Mouse (Mus musculus): ENCODE data around the gene Stt3a. TPM values are rescaled to one million over a fixed set of nuclear protein-coding genes. Genes with fewer than 3 reads are reported as not detected.

The Stt3a gene
- polyA plus RNA-seq, 1 experiment: 47.4 TPM

DNA sequence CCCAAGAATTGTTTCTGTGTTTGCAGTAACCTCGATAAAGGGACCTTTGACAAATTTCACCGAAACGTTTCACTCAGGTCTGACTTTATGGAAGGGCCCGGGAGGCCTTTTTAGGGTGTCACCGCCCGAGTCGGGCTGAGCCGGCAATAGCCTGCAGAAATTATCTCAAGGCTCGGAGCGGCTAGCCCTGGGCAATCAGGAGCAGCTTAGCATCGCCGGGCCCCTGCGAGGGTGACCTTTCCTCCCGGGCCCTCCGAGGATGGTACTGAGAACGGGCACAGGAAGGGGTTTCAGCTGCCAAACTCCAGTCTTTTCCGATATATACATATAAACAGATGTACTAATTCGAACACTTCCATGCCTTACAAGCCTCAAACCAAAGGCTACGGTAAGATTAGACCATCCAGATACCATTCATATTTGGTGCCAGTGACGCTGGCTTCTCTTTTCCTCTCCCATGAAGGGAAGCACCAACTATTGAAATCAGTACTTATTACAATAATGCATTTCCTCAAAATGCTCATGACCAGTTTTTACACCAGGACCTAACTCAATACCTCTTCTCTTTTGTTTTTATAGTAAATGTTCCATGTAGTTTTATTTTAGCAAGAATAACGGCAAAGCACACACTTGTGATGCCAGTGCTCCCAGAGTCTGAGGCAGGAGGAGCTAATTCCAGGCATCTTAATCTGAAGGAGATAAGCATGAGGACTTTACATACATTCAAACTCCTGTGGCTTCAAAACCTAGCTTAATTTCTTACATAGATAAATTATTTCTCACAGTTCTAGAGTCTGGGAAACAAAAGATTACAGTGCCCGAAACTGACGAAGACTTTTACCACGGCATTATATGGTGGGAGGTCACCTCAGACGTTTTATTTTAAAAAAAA, 923 bp upstream of the Stt3a start:
- WGBS: 11% methylated on average over 25 of the region's 25 CpGs
- Histone ChIP-seq H3K27me3 (ENCODE audit: control insufficient read depth, insufficient read depth, low read length) (no peaks in the 10 kb centered on the region), H3K4me3 (replicated peaks; ENCODE audit: insufficient read depth, low read depth, low read length) (peak overlapping the region; percentile 68), H3K4me1 (ENCODE audit: control insufficient read depth, insufficient read depth, low read length) (no peaks in the 10 kb centered on the region; the same call in 1 of the 2 replicates), H3K27ac (ENCODE audit: insufficient read depth, low read length) (peak overlapping the region; percentile 75)
- TF ChIP-seq CTCF (IDR thresholded peaks at IDR 0.05; ENCODE audit: borderline replicate concordance, insufficient read depth, low read depth, low read length): no peak
- no peak for TF ChIP-seq POLR2A (IDR thresholded peaks at IDR 0.05; ENCODE audit: borderline replicate concordance, insufficient read depth, low read length)
- peak; percentile 5 to 70 for DNase-seq

DNA sequence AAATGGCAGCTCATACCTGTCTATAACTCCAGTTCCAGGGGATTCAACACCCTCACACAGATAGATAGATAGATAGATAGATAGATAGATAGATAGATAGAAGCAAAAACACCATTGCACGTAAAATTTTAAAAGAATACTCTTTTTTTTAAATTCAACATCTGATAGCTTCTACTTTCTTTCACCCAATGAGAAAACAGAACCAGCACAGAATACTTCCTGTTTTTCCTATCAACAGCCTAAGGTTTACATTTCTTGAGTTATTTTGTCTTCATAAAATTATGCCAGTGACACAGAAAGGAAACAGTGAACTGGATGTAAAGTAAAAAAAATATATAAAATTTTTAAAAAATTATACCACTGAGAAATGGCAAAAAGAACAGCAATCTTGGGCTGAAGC, 3.1 kb downstream of the Stt3a start:
- 98% methylated on average over 1 of the region's 1 CpGs for WGBS
- H3K27me3 ChIP-seq (ENCODE audit: control insufficient read depth, insufficient read depth, low read length): no peaks in the 10 kb centered on the region
- no peak for DNase-seq
- no peaks in the 10 kb centered on the region; the same call in 1 of the 2 replicates for H3K4me1 ChIP-seq (ENCODE audit: control insufficient read depth, insufficient read depth, low read length)
- no peak overlapping the region for H3K27ac ChIP-seq (ENCODE audit: insufficient read depth, low read length)
- TF ChIP-seq POLR2A (IDR thresholded peaks at IDR 0.05; ENCODE audit: borderline replicate concordance, insufficient read depth, low read length) (no peak), CTCF (IDR thresholded peaks at IDR 0.05; ENCODE audit: borderline replicate concordance, insufficient read depth, low read depth, low read length) (no peak)
- no peak overlapping the region for H3K4me3 ChIP-seq (replicated peaks; ENCODE audit: insufficient read depth, low read depth, low read length)

DNA sequence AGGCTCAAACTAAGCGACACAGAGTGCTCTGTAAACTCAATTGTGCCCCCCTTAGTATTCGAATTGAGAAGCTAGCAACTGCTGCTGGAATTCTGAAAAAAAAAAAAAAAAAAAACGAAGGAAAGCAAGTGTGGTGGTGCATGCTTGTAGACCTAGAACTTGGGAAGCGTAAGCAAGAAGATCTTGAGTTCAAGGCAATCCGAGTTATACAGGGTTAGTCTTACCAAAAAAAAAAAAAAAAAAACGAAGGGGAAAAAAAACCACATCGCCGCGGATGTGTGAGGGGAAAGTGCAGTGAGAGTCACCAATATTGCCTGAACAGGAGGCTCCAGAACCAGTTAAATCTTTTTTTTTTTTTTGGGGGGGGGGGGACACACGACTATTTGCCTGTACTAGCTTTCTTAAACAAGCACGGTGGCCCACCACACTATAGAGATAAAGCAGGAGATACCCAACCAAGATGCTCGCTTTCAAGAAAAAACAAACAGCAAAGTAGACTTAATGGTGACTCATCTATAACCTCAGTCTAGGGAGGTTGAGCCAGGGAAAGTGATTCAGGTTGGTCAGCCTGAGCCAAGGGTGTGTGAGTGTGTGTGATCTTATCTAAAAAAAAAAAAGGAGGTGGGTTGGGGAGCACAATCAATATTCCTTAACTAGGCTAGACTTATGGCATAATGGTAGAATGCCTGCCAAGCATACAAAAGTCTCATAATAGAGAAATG, 40.3 kb downstream of the Stt3a start, which contains the start of gene Chek1:
Gene Chek1, minus strand, starts transcription at position 32 of the 722 bp plus-strand sequence.
- Histone ChIP-seq H3K4me1 (ENCODE audit: control insufficient read depth, insufficient read depth, low read length) (no peaks in the 10 kb centered on the region), H3K4me3 (replicated peaks; ENCODE audit: insufficient read depth, low read depth, low read length) (peak within 1 kb of the TSS; percentile 87), H3K27me3 (ENCODE audit: control insufficient read depth, insufficient read depth, low read length) (no peaks in the 10 kb centered on the region), H3K27ac (ENCODE audit: insufficient read depth, low read length) (peak within 1 kb of the TSS; percentile 67)
- TF ChIP-seq CTCF (IDR thresholded peaks at IDR 0.05; ENCODE audit: borderline replicate concordance, insufficient read depth, low read depth, low read length) (no peak), POLR2A (IDR thresholded peaks at IDR 0.05; ENCODE audit: borderline replicate concordance, insufficient read depth, low read length) (no peak)
- DNase-seq: no peak
- WGBS: 7% methylated on average over 12 of the region's 12 CpGs

DNA sequence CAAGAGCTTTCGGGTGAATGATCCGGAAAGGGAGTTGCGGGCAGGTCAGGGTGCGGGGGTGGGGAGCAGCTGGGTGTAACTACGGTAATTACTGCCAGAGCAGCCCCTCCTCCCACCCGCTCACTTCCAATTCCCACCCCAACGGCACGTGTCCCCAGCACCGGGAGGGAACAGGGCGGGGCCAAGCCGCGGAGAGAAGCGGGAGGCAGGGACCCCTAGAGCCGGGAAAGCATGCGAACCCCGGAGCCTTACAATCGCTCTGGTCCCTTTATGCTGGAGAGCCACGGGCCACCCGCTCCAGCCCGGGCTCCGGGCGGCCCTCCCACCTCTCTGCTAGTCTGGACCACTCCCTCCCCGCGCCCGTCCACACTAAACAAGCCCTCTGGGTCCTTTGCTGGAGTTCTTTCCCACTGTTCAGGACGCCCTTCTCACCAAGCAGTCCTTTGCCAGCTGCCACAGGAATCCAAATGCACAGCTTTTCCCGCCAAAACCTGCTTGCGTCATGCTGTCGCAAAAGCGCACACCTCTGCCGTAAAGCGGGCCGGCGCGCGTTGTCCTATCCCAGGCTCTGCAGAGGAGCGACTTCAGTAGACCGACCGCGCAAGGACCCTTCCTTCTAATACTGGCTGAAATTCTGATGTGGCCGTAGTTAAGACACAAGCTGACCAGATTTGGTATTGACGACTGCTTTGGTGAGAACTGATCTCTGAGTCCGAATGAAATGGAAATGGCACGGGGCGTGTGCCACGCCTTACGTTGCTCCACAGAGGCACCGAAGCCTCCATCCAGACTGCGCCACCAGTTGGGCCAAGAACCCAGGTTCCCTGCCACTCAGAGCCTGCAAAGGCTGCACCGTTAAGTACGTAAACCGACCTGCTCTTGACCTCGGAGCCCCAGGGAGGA, 41.1 kb downstream of the Stt3a start:
- TF ChIP-seq POLR2A (IDR thresholded peaks at IDR 0.05; ENCODE audit: borderline replicate concordance, insufficient read depth, low read length): peak; percentile 95
- TF ChIP-seq CTCF (IDR thresholded peaks at IDR 0.05; ENCODE audit: borderline replicate concordance, insufficient read depth, low read depth, low read length): no peak
- Histone ChIP-seq H3K4me3 (replicated peaks; ENCODE audit: insufficient read depth, low read depth, low read length) (peak overlapping the region; percentile 87), H3K4me1 (ENCODE audit: control insufficient read depth, insufficient read depth, low read length) (no peaks in the 10 kb centered on the region), H3K27ac (ENCODE audit: insufficient read depth, low read length) (peak overlapping the region; percentile 67), H3K27me3 (ENCODE audit: control insufficient read depth, insufficient read depth, low read length) (no peaks in the 10 kb centered on the region)
- under 1% methylated on average over 53 of the region's 53 CpGs for WGBS
- DNase-seq: peak; percentile 91 to 96

DNA sequence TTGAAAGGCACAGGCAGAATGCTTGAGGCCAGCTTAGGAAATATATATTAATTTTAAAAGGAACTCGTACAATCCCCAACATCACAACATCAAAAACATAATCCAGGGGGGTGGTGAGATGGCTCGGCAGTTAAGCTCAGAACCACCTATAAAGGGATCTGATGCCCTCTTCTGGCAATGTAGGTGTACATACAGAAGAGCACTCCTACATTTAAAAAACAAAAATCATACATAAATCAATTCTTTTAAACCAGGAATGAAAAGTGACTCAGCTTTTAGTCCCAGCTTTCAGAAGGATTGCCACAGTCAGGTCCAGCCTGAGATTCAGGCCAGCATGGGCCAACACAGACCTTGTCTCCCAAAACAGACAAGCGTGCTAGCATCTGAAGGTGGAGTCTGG, 50.9 kb downstream of the Stt3a start:
- 69% methylated on average over 3 of the region's 3 CpGs for WGBS
- Histone ChIP-seq H3K27me3 (ENCODE audit: control insufficient read depth, insufficient read depth, low read length) (no peaks in the 10 kb centered on the region), H3K4me3 (replicated peaks; ENCODE audit: insufficient read depth, low read depth, low read length) (no peak overlapping the region), H3K27ac (ENCODE audit: insufficient read depth, low read length) (no peak overlapping the region), H3K4me1 (ENCODE audit: control insufficient read depth, insufficient read depth, low read length) (no peaks in the 10 kb centered on the region)
- TF ChIP-seq POLR2A (IDR thresholded peaks at IDR 0.05; ENCODE audit: borderline replicate concordance, insufficient read depth, low read length) (no peak), CTCF (IDR thresholded peaks at IDR 0.05; ENCODE audit: borderline replicate concordance, insufficient read depth, low read depth, low read length) (no peak)
- DNase-seq: no peak

DNA sequence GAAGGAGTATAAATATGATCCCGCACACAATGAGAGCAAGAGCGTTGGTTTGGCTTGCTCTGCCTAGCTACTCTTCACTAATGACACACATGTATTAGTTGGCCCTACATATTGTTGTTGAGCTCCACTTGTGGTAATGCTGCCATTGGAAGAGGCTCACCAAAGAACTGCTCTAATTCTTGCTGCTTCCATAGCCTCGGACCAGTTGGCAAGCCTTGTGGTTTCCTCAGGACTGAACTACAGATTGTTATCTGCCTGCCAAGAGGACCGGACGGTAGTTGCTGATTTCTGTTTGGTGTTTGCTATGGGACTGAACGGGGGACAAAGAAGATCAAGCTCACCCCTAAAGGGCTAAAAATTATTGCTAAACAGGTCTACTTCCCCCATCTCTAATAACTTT, 60.2 kb downstream of the Stt3a start:
- no peaks in the 10 kb centered on the region for H3K4me1 ChIP-seq (ENCODE audit: control insufficient read depth, insufficient read depth, low read length)
- H3K27me3 ChIP-seq (ENCODE audit: control insufficient read depth, insufficient read depth, low read length): no peaks in the 10 kb centered on the region
- H3K4me3 ChIP-seq (replicated peaks; ENCODE audit: insufficient read depth, low read depth, low read length): no peak overlapping the region
- no peak for TF ChIP-seq POLR2A (IDR thresholded peaks at IDR 0.05; ENCODE audit: borderline replicate concordance, insufficient read depth, low read length)
- no peak for TF ChIP-seq CTCF (IDR thresholded peaks at IDR 0.05; ENCODE audit: borderline replicate concordance, insufficient read depth, low read depth, low read length)
- no peak overlapping the region for H3K27ac ChIP-seq (ENCODE audit: insufficient read depth, low read length)
- DNase-seq: no peak
- 78% methylated on average over 6 of the region's 6 CpGs for WGBS

DNA sequence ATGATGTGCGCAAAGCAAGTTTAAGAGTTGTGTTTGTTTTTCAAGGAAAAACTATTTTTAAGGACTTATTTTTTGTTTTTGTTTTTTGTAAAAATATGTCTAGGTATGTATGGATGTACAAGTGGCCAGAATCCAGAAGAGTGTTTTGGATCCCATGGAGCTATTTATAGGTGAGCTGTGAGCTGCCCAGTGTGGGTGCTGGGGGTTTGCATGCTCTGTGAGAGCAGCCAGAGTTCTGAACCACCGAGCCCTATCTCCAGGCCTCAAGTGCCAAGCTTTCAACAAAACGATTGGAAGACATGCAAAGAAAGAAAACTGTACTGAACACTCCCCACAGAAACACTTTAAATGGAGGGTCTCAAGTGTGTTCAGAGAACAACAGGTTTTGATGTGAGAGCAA, 61.6 kb downstream of the Stt3a start:
- Histone ChIP-seq H3K27ac (ENCODE audit: insufficient read depth, low read length) (no peak overlapping the region), H3K4me1 (ENCODE audit: control insufficient read depth, insufficient read depth, low read length) (no peaks in the 10 kb centered on the region), H3K4me3 (replicated peaks; ENCODE audit: insufficient read depth, low read depth, low read length) (no peak overlapping the region), H3K27me3 (ENCODE audit: control insufficient read depth, insufficient read depth, low read length) (no peaks in the 10 kb centered on the region)
- no peak for DNase-seq
- 81% methylated on average over 3 of the region's 3 CpGs for WGBS
- TF ChIP-seq CTCF (IDR thresholded peaks at IDR 0.05; ENCODE audit: borderline replicate concordance, insufficient read depth, low read depth, low read length): no peak
- no peak for TF ChIP-seq POLR2A (IDR thresholded peaks at IDR 0.05; ENCODE audit: borderline replicate concordance, insufficient read depth, low read length)
